Mouse (Mus musculus) cortical plate, adult 2 months (tissue): ENCODE data around the gene Fbxl16.

ENCODE experiments used
- CTCF ChIP-seq: fragments of 200-500 bp; IDR thresholded peaks from 2 replicates; pipeline ENCODE4 v1.5.1; 2011; ENCODE audit warnings: mild to moderate bottlenecking, control low read depth, low read length; ENCODE audit not compliant: insufficient read depth; ENCODE audit errors: extremely low read depth
- POLR2A ChIP-seq: fragments of 200-500 bp; IDR thresholded peaks from 2 replicates; pipeline ENCODE4 v1.6.1; 2011; ENCODE audit warnings: mild to moderate bottlenecking, low read length, control low read depth; ENCODE audit not compliant: insufficient read depth; ENCODE audit errors: extremely low read depth

GRCm38 (mm10) chr17:25795609-25796092, 13.2 kb upstream of the Fbxl16 start, which contains the start of gene AC134908.4:
- TF ChIP-seq CTCF: no peak
- TF ChIP-seq POLR2A: no peak
